Mouse (Mus musculus) liver, embryonic 14.5 days (tissue): ENCODE data around the gene Gm9049.
"Not testable (repeated sequence)": the region's sequence is repeated elsewhere in the genome, so short reads cannot be mapped to it uniquely, and the experiment has no call there.

Experiments
- CTCF ChIP-seq: IDR thresholded peaks from 2 replicates; pipeline ENCODE4 v1.5.1; 2016; ENCODE audit warnings: antibody characterized with exemption, low read depth, control low read depth
- EP300 ChIP-seq: IDR thresholded peaks from 2 replicates; pipeline ENCODE4 v1.6.1; 2016; ENCODE audit warnings: antibody characterized with exemption, low read depth

GRCm38 (mm10) chr10:118354005-118354404 is at the start of gene Gm9049:
- not testable (repeated sequence) for TF ChIP-seq CTCF, EP300
